Mouse (Mus musculus): Measurements from ENCODE around the gene Ano6.

GRCm38 (mm10) chr15:95759857-95760256 is 30.8 kb upstream of the Ano6 start:
- no peak for TF ChIP-seq NELFE (IDR thresholded peaks at IDR 0.05; ENCODE audit: low read depth, low read length)
- TF ChIP-seq IRF4 (IDR thresholded peaks at IDR 0.05; ENCODE audit: low read depth, low read length) = no peak
- TF ChIP-seq ZC3H11A (IDR thresholded peaks at IDR 0.05; ENCODE audit: low read depth, low read length) = no peak
- TF ChIP-seq CTCF (conservative IDR thresholded peaks at IDR 0.05 in 1 of 2, IDR thresholded peaks at IDR 0.05 in 1 of 2; ENCODE audit: low read depth in 2 of 2, low read length in 2 of 2) = no peak
- TF ChIP-seq UBTF (IDR thresholded peaks at IDR 0.05; ENCODE audit: low read depth, low read length) = no peak
- no peak for TF ChIP-seq CHD2 (IDR thresholded peaks at IDR 0.05; ENCODE audit: low read length)
- no peak for TF ChIP-seq BHLHE40 (IDR thresholded peaks at IDR 0.05; ENCODE audit: low read depth, low read length)
- no peak for TF ChIP-seq ELF1 (IDR thresholded peaks at IDR 0.05; ENCODE audit: low read depth, low read length)
- no peak for TF ChIP-seq POLR2A (IDR thresholded peaks at IDR 0.05; ENCODE audit: low read depth, low read length)
- no peak for TF ChIP-seq MAFK (IDR thresholded peaks at IDR 0.05; ENCODE audit: insufficient replicate concordance, low read length)
- TF ChIP-seq EP300 (IDR thresholded peaks at IDR 0.05; ENCODE audit: low read length) = no peak

Measured in CH12.LX (cell line).